Mouse (Mus musculus) cortical plate, adult 2 months (tissue): Measurements from ENCODE around the gene Gna11.

Experiments
- CTCF ChIP-seq: fragments of 200-500 bp; IDR thresholded peaks from 2 replicates; pipeline ENCODE4 v1.5.1; 2011; ENCODE audit warnings: mild to moderate bottlenecking, control low read depth, low read length; ENCODE audit not compliant: insufficient read depth; ENCODE audit errors: extremely low read depth
- POLR2A ChIP-seq: fragments of 200-500 bp; IDR thresholded peaks from 2 replicates; pipeline ENCODE4 v1.6.1; 2011; ENCODE audit warnings: mild to moderate bottlenecking, low read length, control low read depth; ENCODE audit not compliant: insufficient read depth; ENCODE audit errors: extremely low read depth

DNA sequence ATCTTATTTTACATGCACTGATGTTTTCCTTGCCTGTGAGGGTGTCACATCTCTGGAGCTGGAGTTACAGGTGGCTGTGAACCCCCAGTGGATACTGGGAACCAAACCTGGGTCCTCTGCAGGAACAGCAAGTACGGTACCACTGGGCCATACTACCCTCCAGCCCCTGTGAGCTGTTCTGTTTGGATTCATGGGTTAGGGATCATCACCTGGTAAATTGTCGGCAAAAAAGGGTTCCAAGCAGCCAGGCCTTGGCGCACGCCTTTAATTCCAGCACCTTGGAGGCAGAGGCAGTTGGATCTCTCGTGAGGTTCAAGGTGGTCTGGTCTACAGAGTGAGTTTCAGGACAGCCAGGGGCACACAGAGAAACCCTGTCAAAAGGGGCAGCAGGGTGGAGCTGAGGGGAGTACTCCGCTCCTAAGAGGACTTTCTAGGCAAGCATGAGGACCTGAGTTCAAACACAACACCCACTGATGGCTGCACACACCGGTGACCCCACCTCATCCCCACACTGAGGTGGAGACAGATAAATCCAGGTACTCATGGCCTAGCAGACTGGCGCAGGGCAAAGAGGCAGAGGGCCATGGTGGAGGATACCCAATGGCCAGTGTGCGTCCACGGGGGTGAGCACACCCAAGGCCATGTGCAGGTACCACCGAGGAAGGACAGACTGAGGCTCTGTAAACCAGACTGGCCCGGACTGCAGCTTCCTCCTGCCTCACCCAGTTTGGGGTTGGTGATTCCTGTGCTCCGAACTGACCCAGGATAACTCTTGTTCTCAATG lies 2.0 kb upstream of the Gna11 start:
- TF ChIP-seq CTCF, result no peak
- TF ChIP-seq POLR2A, result no peak
